Mouse (Mus musculus) heart, adult 2 months (tissue): Measurements from ENCODE around the gene Tpm1.

Source experiments
- EP300 ChIP-seq: fragments of 200-500 bp; IDR thresholded peaks from 2 replicates; pipeline ENCODE4 v1.6.1; 2011; ENCODE audit warnings: low read depth, low read length, control low read depth; ENCODE audit not compliant: insufficient read depth
- POLR2A ChIP-seq: fragments of 200-500 bp; IDR thresholded peaks from 2 replicates; pipeline ENCODE4 v1.6.1; 2011; ENCODE audit warnings: mild to moderate bottlenecking, low read depth, low read length, control low read depth; ENCODE audit not compliant: insufficient read depth

- no peak for TF ChIP-seq POLR2A
- no peak for TF ChIP-seq EP300
Observed at GRCm38 (mm10) chr9:67092210-67092609, 43.0 kb upstream of the Tpm1 start.
